1 mouse cellular context compared by ENCODE assay signal in the genomic region with DNA sequence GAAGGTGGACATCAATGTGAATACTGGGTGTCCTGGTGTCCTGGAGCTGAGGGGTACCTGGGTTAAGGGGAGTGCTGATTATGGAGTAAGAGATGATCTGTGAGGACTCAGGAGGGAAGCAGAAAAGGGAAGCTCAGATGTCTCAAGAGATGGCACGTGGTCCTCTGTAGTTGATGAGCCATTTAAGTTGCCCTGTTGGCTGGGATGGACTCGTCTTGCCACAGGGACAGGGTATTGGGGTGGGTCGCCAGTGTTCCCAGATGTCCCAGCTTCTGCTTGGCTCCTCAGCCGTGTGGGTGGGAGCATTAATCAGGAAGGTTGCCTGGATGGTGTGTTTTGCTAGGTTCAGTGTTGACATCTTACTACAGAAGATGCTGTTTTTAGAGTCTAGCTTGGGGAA.
TF ChIP-seq lines count a peak whose summit lies in the region.

No protein-coding gene starts in this region.

TF ChIP-seq in myocyte, 11 proteins besides CTCF, POLR2A, EP300 and RAD21:
- TF ChIP-seq SRF (IDR thresholded peaks at IDR 0.05; ENCODE audit: control insufficient read depth, insufficient read length, low read depth) (no peak), POLR2AphosphoS2 (IDR thresholded peaks at IDR 0.05; ENCODE audit: insufficient read length, low read depth) (no peak), E2F4 (IDR thresholded peaks at IDR 0.05; ENCODE audit: insufficient read depth) (no peak), REST (IDR thresholded peaks at IDR 0.05; ENCODE audit: insufficient read depth, insufficient read length) (no peak), TCF3 (IDR thresholded peaks at IDR 0.05; ENCODE audit: insufficient read length, low read depth) (no peak), MAX (IDR thresholded peaks at IDR 0.05; ENCODE audit: low read depth) (no peak), TCF12 (IDR thresholded peaks at IDR 0.05; ENCODE audit: insufficient read depth, poor library complexity, severe bottlenecking) (no peak), MYOG (IDR thresholded peaks at IDR 0.05; ENCODE audit: control insufficient read depth in 1 of 3, insufficient read depth in 1 of 3, insufficient read length in 2 of 3, low read depth in 2 of 3) (no peak), MYOD1 (IDR thresholded peaks at IDR 0.05; ENCODE audit: control insufficient read depth in 1 of 3, insufficient read length in 2 of 3, low read depth in 2 of 3) (no peak), USF1 (IDR thresholded peaks at IDR 0.05; ENCODE audit: low read depth) (no peak), CEBPB (IDR thresholded peaks at IDR 0.05; ENCODE audit: insufficient read depth, poor library complexity, severe bottlenecking) (no peak)
